Mouse (Mus musculus) gastrocnemius, postnatal 25 days (tissue): ENCODE results near the gene Fgfrl1. TPM values are rescaled to one million over a fixed set of nuclear protein-coding genes. Genes with fewer than 3 reads are reported as not detected.
A peak's percentile ranks its signal among the peaks of the same experiment; 100 is the strongest.

Source experiments
- DNase-seq: peaks from one replicate; pipeline ENCODE4 v3.0.0; 2022
- total RNA-seq, 2 experiments: library from RNA; stranded (reverse); gene quantifications; 1 replicate in 1 of 2; 2 replicates in 1 of 2; pipeline ENCODE4 v1.2.3; 2021

Fgfrl1 gene
- total RNA-seq, 2 experiments from 2014 or later, result 35.9 to 38.6 TPM

DNA sequence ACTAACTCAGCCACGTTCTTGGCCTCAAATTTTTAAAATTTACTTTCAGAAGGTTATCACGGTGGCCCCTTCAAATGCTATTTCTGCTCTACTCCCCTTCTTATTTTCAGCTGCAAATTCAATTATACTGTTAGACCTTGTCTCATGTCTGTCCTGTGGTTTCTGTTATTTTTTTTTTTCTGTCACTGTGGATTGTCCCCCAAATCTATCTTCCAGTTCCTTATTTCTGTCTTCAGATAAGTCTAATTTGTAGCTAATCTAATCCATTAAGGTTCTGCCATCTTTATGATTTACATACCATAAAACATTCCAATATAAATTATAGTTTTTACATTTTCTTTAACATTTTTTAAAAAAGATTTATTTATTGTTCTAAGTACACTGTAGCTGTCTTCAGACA, 24.8 kb upstream of the Fgfrl1 start:
- DNase-seq, result no peak

- DNase-seq, result no peak
Measured at GRCm38 (mm10) chr5:108668387-108668932, 23.7 kb upstream of the Fgfrl1 start.

DNA sequence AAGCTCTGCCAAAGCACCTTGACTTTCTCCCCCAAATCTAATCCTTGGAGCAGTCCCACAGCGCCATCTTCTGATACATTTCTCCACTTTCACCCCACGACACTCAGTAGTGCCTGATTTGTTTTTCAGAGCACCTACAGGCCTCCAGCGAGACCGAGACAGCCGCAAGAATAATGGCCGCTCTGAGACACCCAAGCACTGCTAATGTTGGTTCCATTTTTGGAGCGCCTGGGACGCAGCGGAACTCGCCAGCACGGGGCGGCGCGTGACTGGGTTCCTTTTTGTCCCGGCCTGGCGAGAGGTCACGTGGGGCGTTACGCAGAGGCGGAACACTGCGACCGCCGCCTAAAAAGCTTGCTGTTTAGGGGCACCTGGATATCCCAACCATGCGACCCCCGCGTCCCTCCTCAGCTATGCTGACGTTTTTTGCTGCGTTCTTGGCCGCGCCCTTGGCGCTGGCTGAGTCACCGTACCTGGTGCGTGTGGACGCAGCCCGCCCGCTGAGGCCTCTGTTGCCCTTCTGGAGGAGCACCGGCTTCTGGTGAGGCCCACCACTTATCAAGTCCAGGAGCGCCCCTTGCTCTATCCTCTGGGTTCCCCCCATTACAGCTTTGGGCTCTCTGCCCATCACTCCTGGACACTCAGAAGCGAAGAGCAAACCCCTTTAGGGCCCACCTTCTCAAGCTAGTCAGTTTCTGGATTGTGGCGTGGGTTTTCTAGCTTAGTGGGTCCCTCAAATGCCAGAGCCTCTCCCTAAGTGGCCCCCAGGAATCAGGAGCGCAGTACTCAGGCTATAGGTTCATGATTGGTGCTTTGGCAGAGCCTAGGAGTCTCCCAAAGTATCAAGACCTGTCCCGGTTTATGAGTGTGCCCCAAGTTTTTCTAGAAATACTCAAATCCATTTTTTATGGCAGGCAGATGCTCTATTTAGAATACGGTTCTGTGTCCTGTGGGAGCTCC, 22.9 kb upstream of the Fgfrl1 start, which contains the start of gene Dgkq:
Gene Dgkq, minus strand, starts transcription at position 696 of the 960 bp plus-strand sequence.
- DNase-seq, result peak; percentile 89

DNA sequence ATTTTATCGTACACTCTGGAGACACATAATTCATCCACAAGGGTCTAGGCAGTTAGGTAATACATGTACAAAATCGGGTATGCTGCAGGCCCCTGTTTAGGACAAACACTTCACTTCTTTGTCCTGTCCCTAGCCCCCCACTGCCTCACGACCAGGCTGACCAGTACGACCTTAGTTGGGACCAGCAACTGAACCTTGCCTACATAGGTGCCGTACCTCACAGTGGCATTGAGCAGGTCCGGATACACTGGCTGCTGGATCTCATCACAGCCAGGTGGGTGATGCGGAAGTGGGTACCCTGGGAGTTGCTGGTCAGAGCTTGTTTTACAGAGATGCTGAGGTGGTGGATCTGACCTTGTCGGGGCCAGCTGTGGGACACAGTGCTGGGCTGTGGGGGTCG, 22.2 kb upstream of the Fgfrl1 start:
- no peak for DNase-seq

DNA sequence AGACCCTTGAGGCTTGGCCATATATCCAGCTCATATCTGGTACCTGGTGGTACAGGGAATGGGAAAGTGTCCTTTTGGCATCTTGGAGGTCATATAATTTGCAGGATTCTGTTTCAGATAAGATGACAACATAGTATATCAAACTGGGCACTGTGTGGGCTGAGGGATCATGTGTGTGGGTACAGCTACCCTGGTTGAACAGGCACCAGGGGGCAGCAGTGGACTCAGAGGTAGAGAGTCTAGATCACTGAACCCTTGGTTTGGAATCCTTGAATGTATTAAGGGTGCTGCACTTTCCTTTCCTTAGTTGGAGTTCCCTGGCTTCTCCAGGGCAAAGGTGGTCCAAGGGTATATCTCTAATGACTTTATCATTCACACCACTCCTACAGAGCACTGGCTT, 21.4 kb upstream of the Fgfrl1 start:
- DNase-seq, result no peak

GRCm38 (mm10) chr5:108671757-108672156, 20.4 kb upstream of the Fgfrl1 start:
- DNase-seq, result no peak

- DNase-seq, result no peak
Measured at GRCm38 (mm10) chr5:108674624-108675023, 17.6 kb upstream of the Fgfrl1 start.

- DNase-seq, result no peak
Measured at GRCm38 (mm10) chr5:108675251-108675816, 16.8 kb upstream of the Fgfrl1 start, which contains the start of gene Slc26a1. Slc26a1 (minus strand) TSS chr5:108675569.

DNA sequence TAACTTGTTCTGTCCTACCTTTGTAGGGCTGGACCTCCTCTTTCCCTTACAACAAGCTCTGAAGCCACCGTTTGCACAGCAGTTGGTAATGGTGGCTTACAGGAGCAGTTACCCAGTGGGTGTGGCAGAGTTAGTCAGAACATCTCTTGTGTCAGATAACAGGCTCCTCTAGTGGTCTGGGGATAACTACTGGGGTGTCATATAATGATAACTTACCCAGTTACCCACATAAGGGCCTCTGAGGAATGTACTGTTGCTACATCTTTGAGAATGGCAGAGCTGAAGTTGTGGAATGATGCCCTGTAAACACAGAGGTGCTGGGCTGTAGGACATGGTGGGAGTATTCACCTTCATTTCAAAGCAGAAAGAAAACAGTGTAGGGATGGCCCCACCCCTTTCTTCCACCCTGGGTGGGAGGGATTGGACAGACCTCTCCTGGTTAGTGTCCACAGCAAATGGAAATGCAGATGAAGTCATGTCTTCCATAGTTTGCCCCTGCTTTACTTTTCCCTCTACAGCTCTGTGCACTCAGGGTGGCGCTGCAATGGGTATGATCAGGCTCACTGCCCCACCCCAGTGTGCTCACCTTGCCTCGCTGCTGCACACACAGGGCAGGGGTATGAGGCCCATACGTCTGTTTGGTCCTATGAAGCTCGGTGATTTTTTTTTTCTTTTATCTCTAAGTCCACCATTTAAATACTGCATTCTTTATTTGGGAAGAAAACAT, 15.2 kb upstream of the Fgfrl1 start:
- DNase-seq, result no peak

DNA sequence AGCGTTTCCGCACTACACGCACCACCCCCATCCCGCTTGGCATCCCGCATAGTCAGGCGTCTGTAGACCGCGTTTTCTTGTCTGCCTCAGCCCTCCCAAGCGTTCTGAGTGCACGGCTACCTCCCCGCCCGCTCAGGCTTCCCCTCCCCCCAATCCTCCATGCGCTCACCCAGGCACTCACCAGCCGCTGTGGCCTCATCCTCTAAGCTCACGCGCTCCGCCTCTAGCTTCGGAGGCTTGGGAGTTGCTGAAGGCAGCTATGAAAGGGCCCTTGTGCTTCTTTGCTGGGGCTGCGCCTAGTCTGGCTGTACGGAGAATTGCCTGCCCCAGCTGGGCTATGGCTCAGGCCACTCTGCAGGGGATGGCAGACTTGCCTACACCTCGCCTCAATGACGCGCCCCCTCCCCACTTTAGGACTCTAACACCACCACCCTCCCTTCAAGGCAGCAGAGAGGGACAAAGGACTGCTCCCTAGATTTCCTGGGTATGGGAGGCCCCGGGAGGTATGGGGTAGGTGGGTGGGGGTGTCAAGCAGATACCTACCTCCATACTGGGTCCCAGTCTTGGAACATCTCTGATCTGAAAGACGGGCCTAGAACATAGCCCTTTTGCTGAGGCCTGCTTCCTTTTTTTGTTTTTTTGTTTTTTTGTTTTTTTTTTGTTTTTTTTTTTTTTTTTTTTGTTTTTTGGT, 14.4 kb upstream of the Fgfrl1 start:
- DNase-seq, result no peak

DNA sequence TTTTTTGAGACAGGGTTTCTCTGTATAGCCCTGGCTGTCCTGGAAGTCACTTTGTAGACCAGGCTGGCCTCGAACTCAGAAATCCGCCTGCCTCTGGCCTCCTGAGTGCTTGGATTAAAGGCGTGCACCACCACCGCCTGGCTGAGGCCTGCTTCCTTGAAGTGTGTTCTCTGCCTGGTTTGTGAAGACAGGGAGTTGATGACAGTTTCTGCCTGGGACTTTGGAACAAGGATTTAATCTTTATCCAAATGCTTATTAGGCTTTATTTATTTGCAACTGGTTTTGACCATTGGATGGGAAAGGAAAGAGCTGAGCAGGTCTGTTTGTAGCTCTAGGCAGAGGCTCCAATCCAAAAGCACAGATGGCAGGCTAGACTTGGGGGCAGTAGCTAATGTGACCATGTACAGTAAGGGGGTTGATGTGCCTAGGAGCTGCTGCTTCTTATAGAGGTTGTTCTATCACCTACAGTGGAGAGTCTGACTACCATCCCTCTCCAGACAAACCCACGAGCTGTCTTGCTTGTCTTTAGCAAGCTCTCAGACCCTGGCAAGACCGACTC, 13.8 kb upstream of the Fgfrl1 start:
- DNase-seq, result no peak

- DNase-seq, result no peak
Measured at GRCm38 (mm10) chr5:108679909-108680308, 12.3 kb upstream of the Fgfrl1 start.

DNA sequence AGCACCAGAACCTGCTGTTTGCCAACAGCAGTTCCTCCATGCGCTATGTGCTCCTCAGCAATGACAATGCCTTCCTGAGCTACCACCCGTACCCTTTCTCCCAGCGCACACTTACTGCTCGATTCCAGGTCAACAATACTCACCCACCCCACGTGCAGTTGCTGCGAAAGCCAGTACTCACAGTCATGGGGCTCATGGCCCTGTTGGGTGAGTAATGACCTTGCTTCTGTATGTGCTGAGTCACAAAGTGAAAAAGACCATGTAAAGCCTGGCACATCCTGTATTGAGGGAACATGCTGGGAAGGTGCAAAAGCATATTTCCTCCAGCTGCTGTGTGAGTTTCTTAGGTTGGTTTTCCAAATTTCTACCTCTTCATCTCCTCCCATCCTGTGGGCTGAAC, 11.3 kb upstream of the Fgfrl1 start:
- DNase-seq, result no peak

DNA sequence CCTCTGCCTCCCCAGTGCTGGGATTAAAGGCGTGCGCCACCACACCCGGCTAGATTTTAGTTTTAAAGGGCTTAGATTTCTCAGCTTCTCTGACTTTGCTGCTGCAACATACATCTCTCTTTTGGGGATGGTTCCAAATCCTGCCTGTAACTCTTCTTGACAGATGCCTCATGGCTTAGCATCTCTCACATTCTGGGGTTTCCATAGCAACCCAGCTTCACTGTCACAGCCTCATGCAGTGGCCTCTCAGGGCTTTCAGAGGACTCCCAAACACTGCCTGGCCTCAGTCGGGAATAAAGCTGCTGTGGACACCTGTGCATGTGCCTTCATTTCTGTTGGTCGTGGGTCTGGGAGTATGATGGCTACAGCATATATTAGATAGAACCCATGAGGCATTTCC, 3.1 kb upstream of the Fgfrl1 start:
- DNase-seq, result no peak

GRCm38 (mm10) chr5:108691152-108691551, 1.0 kb upstream of the Fgfrl1 start:
- no peak for DNase-seq

GRCm38 (mm10) chr5:108693872-108694288, 1.7 kb downstream of the Fgfrl1 start:
- peak; percentile 92 for DNase-seq

DNA sequence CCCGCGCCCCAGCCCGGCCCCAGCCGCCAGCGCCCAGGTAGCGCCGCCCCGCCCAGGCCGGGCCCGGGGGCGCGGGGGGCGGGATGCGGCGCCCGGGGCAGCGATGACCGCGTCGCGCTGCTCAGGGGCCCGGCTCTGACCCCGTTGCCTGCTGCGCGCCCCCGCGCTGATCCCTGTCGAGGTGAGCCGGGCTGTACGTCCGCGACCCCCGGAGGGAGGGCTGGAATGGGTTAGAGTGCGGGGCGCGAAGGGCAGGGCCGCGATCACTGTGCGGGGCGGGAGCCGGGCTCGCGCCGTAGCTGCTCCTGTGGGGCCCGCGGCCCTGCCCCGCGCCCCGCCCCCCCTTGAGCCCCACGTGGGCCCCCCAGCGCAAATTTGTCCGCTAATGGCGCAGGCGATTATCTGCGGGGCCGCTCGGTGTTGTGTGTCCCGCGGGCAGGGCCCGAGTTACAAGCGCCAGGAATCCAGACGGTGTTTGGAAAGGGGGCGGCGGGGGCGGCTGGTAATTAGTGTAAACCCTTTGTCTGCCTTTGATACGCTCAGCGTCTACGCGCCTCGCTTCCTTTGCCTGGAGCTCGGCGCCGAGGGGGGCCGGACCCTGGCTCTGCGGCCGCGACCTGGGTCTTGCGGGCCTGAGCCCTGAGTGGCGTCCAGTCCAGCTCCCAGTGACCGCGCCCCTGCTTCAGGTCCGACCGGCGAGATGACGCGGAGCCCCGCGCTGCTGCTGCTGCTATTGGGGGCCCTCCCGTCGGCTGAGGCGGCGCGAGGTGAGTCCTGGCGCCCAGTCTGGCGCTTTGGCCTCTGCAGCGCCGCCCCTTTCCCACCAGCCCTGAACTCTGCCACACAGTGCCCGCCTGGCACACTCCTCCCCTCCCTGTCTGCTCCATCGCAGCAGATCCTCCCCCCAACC, 2.4 kb downstream of the Fgfrl1 start:
- peak; percentile 28 for DNase-seq

DNA sequence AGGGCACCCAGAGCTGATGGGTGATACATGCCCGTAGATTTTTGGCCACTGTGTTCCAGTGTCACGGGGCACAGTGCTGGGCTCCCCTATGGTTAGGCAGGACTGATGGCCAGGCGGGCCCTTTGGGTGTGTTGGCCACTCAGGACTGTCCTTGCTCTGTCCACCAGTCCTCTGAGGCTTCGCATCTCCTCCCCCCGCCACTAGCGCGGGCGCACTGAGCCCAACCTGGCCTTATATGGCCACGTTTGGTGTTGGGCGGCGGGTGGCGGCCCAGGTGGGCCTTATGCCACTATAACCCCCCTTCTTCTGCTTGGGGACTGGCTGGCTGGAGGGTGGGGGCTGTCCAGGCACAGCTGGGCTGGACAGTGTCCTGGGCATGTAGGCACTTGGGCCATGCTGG, 3.7 kb downstream of the Fgfrl1 start:
- peak; percentile 56 for DNase-seq

- DNase-seq, result no peak
Measured at GRCm38 (mm10) chr5:108696542-108696941, 4.4 kb downstream of the Fgfrl1 start.

- no peak for DNase-seq
Measured at GRCm38 (mm10) chr5:108697341-108697753, 5.2 kb downstream of the Fgfrl1 start.
